Mouse (Mus musculus): ENCODE results near the gene Bmf.

The Bmf gene

GRCm38 (mm10) chr2:118499135-118499961 lies 50.1 kb downstream of the Bmf start:
- peaks cover 14% of the 10 kb centered on the region; the same call in 1 of the 2 replicates for H3K27me3 ChIP-seq (ENCODE audit: insufficient read depth, low read length)
- H3K4me1 ChIP-seq (replicated peaks; ENCODE audit: low read depth, low read length): peaks cover 23% of the 10 kb centered on the region
- TF ChIP-seq POU5F1 (IDR thresholded peaks at IDR 0.05; ENCODE audit: borderline replicate concordance, low read length) (no peak), CTCF (conservative IDR thresholded peaks at IDR 0.05; ENCODE audit: low read length) (no peak), NANOG (IDR thresholded peaks at IDR 0.05; ENCODE audit: borderline replicate concordance, low read length) (no peak)
- no peaks in the 10 kb centered on the region for H3K36me3 ChIP-seq (ENCODE audit: insufficient read depth, low read length)
- H3K9me3 ChIP-seq (ENCODE audit: low read length): no peaks in the 10 kb centered on the region
- H3K4me3 ChIP-seq (replicated peaks; ENCODE audit: low read length): no peak overlapping the region; the same call in 1 of the 2 replicates

- no peaks in the 10 kb centered on the region for H3K9me3 ChIP-seq (ENCODE audit: low read length)
- peaks cover 14% of the 10 kb centered on the region; the same call in 1 of the 2 replicates for H3K27me3 ChIP-seq (ENCODE audit: insufficient read depth, low read length)
- H3K4me3 ChIP-seq (replicated peaks; ENCODE audit: low read length): no peak overlapping the region
- peaks cover 23% of the 10 kb centered on the region for H3K4me1 ChIP-seq (replicated peaks; ENCODE audit: low read depth, low read length)
- TF ChIP-seq CTCF (conservative IDR thresholded peaks at IDR 0.05; ENCODE audit: low read length): no peak
- no peak for TF ChIP-seq POU5F1 (IDR thresholded peaks at IDR 0.05; ENCODE audit: borderline replicate concordance, low read length)
- no peak for TF ChIP-seq NANOG (IDR thresholded peaks at IDR 0.05; ENCODE audit: borderline replicate concordance, low read length)
- no peaks in the 10 kb centered on the region for H3K36me3 ChIP-seq (ENCODE audit: insufficient read depth, low read length)
These were observed 51.0 kb downstream of the Bmf start for GRCm38 (mm10) chr2:118498476-118498875.

- no peak overlapping the region for H3K4me3 ChIP-seq (replicated peaks; ENCODE audit: low read length)
- H3K9me3 ChIP-seq (ENCODE audit: low read length): no peaks in the 10 kb centered on the region
- no peaks in the 10 kb centered on the region for H3K36me3 ChIP-seq (ENCODE audit: insufficient read depth, low read length)
- H3K27me3 ChIP-seq (ENCODE audit: insufficient read depth, low read length): peaks cover 14% of the 10 kb centered on the region; the same call in 1 of the 2 replicates
- H3K4me1 ChIP-seq (replicated peaks; ENCODE audit: low read depth, low read length): peaks cover 23% of the 10 kb centered on the region
- TF ChIP-seq CTCF (conservative IDR thresholded peaks at IDR 0.05; ENCODE audit: low read length) (no peak), POU5F1 (IDR thresholded peaks at IDR 0.05; ENCODE audit: borderline replicate concordance, low read length) (no peak), NANOG (IDR thresholded peaks at IDR 0.05; ENCODE audit: borderline replicate concordance, low read length) (no peak)
These were observed 51.6 kb downstream of the Bmf start for GRCm38 (mm10) chr2:118497890-118498289.

GRCm38 (mm10) chr2:118495024-118495423 lies 54.5 kb downstream of the Bmf start:
- Histone ChIP-seq H3K4me1 (replicated peaks; ENCODE audit: low read depth, low read length) (peaks cover 25% of the 10 kb centered on the region), H3K36me3 (ENCODE audit: insufficient read depth, low read length) (no peaks in the 10 kb centered on the region), H3K4me3 (replicated peaks; ENCODE audit: low read length) (no peak overlapping the region), H3K27me3 (ENCODE audit: insufficient read depth, low read length) (0 out of 2 replicates have a peak, but pooled peaks cover 4% of the 10 kb centered on the region), H3K9me3 (ENCODE audit: low read length) (no peaks in the 10 kb centered on the region)
- TF ChIP-seq CTCF (conservative IDR thresholded peaks at IDR 0.05; ENCODE audit: low read length) (no peak), POU5F1 (IDR thresholded peaks at IDR 0.05; ENCODE audit: borderline replicate concordance, low read length) (no peak), NANOG (IDR thresholded peaks at IDR 0.05; ENCODE audit: borderline replicate concordance, low read length) (no peak)

GRCm38 (mm10) chr2:118491741-118492395 lies 57.6 kb downstream of the Bmf start:
- Histone ChIP-seq H3K27me3 (ENCODE audit: insufficient read depth, low read length) (no peaks in the 10 kb centered on the region), H3K4me1 (replicated peaks; ENCODE audit: low read depth, low read length) (peaks cover 28% of the 10 kb centered on the region), H3K36me3 (ENCODE audit: insufficient read depth, low read length) (no peaks in the 10 kb centered on the region), H3K9me3 (ENCODE audit: low read length) (no peaks in the 10 kb centered on the region), H3K4me3 (replicated peaks; ENCODE audit: low read length) (no peak overlapping the region)
- TF ChIP-seq POU5F1 (IDR thresholded peaks at IDR 0.05; ENCODE audit: borderline replicate concordance, low read length): no peak

GRCm38 (mm10) chr2:118491281-118491731 lies 58.2 kb downstream of the Bmf start:
- H3K9me3 ChIP-seq (ENCODE audit: low read length): no peaks in the 10 kb centered on the region
- no peaks in the 10 kb centered on the region for H3K27me3 ChIP-seq (ENCODE audit: insufficient read depth, low read length)
- TF ChIP-seq NANOG (IDR thresholded peaks at IDR 0.05; ENCODE audit: borderline replicate concordance, low read length) (no peak), CTCF (conservative IDR thresholded peaks at IDR 0.05; ENCODE audit: low read length) (no peak), POU5F1 (IDR thresholded peaks at IDR 0.05; ENCODE audit: borderline replicate concordance, low read length) (no peak)
- no peak overlapping the region for H3K4me3 ChIP-seq (replicated peaks; ENCODE audit: low read length)
- H3K36me3 ChIP-seq (ENCODE audit: insufficient read depth, low read length): no peaks in the 10 kb centered on the region
- H3K4me1 ChIP-seq (replicated peaks; ENCODE audit: low read depth, low read length): peaks cover 34% of the 10 kb centered on the region

- Histone ChIP-seq H3K4me3 (replicated peaks; ENCODE audit: low read length) (no peak overlapping the region), H3K4me1 (replicated peaks; ENCODE audit: low read depth, low read length) (peaks cover 42% of the 10 kb centered on the region), H3K27me3 (ENCODE audit: insufficient read depth, low read length) (no peaks in the 10 kb centered on the region), H3K36me3 (ENCODE audit: insufficient read depth, low read length) (no peaks in the 10 kb centered on the region), H3K9me3 (ENCODE audit: low read length) (no peaks in the 10 kb centered on the region)
- TF ChIP-seq NANOG (IDR thresholded peaks at IDR 0.05; ENCODE audit: borderline replicate concordance, low read length): no peak
- no peak for TF ChIP-seq POU5F1 (IDR thresholded peaks at IDR 0.05; ENCODE audit: borderline replicate concordance, low read length)
- TF ChIP-seq CTCF (conservative IDR thresholded peaks at IDR 0.05; ENCODE audit: low read length): no peak
These were observed 59.0 kb downstream of the Bmf start for GRCm38 (mm10) chr2:118490241-118491091.

- TF ChIP-seq POU5F1 (IDR thresholded peaks at IDR 0.05; ENCODE audit: borderline replicate concordance, low read length) (no peak), CTCF (conservative IDR thresholded peaks at IDR 0.05; ENCODE audit: low read length) (peak; percentile 34)
These were observed 61.7 kb downstream of the Bmf start for GRCm38 (mm10) chr2:118487806-118488205.

More at GRCm38 (mm10) chr2:118487806-118488205, 61.7 kb downstream of the Bmf start:
- H3K27me3 ChIP-seq (ENCODE audit: insufficient read depth, low read length): no peaks in the 10 kb centered on the region
- H3K4me3 ChIP-seq (replicated peaks; ENCODE audit: low read length): no peak overlapping the region
- no peaks in the 10 kb centered on the region for H3K36me3 ChIP-seq (ENCODE audit: insufficient read depth, low read length)
- H3K4me1 ChIP-seq (replicated peaks; ENCODE audit: low read depth, low read length): peaks cover 60% of the 10 kb centered on the region
- H3K9me3 ChIP-seq (ENCODE audit: low read length): no peaks in the 10 kb centered on the region

Data from E14TG2a.4 (cell line).